Mouse (Mus musculus): ENCODE measurements around the gene Lpin3. TPM values are rescaled to one million over a fixed set of nuclear protein-coding genes. Genes with fewer than 3 reads are reported as not detected.

Gene Lpin3
- total RNA-seq (2023): under 1 TPM in 1 of 2 experiments, not detected in 1; 0.30 TPM

GRCm38 (mm10) chr2:160880453-160881195 is at the start of gene Lpin3:
Gene Lpin3 (plus strand): TSS chr2:160880670.

GRCm38 (mm10) chr2:160872890-160873382 is 7.5 kb upstream of the Lpin3 start, which contains the start of gene Zhx3:
Gene Zhx3 (minus strand): TSS chr2:160872998.

GRCm38 (mm10) chr2:160912231-160912671 is 31.8 kb downstream of the Lpin3 start, which contains the start of gene Emilin3:
Gene Emilin3 (minus strand): TSS chr2:160912328.

Other genes starting within 250 kb of the Lpin3 start
- gene Top1, start 234.8 kb upstream of the Lpin3 start, total RNA-seq (2023): 100 to 1,000 TPM; 123 to 128 TPM
- 100 to 1,000 TPM; 353 to 385 TPM for gene Plcg1, start 149.4 kb upstream of the Lpin3 start, total RNA-seq (2023)
- gene Zhx3, start 7.7 kb upstream of the Lpin3 start, total RNA-seq (2023): 10 to 100 TPM; 11.8 to 13.3 TPM
- gene Emilin3, start 31.7 kb downstream of the Lpin3 start, total RNA-seq (2023): under 1 TPM in 1 of 2 experiments, not detected in 1; 0.15 TPM
- gene Chd6, start 228.4 kb downstream of the Lpin3 start, total RNA-seq (2023): 100 to 1,000 TPM in 1 of 2 experiments, 10 to 100 TPM in 1; 83.1 to 119 TPM

Measured in T-cell, adult 66 days (primary cell).